Mouse (Mus musculus): ENCODE results near the gene Trio.

DNA sequence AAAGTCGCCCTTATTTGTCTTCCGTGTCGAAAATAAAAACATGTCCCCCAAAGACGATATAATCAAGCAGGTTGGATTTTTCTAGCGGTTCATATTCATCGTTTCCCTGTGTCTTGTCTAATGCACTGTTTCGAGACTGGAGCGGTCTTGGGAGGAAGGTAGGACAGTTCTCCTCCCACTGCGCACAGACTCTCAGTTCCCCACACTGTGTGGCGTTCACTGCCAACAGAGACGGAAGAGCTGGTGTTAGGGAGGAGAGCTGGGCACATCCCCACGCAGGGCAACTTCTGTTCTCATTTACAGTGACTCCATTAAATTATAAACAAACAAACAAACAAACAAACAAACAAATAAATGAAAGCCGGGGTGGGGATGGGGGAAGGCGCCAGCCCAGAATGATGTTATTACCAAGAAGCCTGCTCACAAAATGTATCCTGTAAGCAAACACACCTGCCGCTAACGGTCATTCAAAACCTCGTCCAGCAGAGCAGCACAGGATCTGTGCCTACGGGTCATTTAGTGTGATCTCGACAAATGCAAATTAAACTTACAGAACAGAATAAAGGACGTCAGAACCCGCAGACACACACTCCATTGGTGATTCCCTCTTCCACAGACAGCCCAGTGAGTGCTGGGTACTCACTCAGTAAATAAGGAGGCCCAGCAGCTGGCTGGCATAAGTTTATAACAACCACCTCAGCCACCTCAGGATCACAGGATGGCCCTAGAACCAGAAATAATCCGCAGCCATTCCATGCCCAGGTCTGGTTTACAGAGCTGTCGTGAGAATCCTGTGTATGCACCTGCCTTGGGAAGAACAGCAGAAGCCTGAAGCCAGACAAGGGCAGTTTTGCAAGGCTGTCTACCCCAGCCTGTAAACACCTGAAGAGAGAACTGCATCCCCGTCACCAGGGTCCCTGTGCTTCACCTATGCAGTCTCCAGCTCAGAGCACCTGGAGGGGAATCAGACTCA, 87.5 kb downstream of the Trio start:
- TF ChIP-seq POLR2A (IDR thresholded peaks at IDR 0.05; ENCODE audit: low read depth, low read length) (no peak), CTCF (IDR thresholded peaks at IDR 0.05; ENCODE audit: borderline replicate concordance, insufficient read depth, low read length) (no peak)

All from embryonic fibroblast, embryonic 13.5 days (primary cell).